Mouse (Mus musculus) C2C12 (cell line): ENCODE measurements around the gene Ccdc117.
"Not testable (repeated sequence)": the region's sequence is repeated elsewhere in the genome, so short reads cannot be mapped to it uniquely, and the experiment has no call there.

Source experiments
- CTCF ChIP-seq: IDR thresholded peaks from one replicate; pipeline ENCODE4 v1.5.1; 2011; ENCODE audit not compliant: control insufficient read depth, insufficient read depth, insufficient read length
- FOSL1 ChIP-seq: IDR thresholded peaks from one replicate; pipeline ENCODE4 v1.8.0; 2011; ENCODE audit warnings: mild to moderate bottlenecking, low read length; ENCODE audit not compliant: poor library complexity, insufficient read depth, severe bottlenecking
- MYOG ChIP-seq: IDR thresholded peaks from one replicate; pipeline ENCODE4 v1.6.1; 2011; ENCODE audit not compliant: control insufficient read depth, insufficient read length; ENCODE audit errors: extremely low read depth
- USF1 ChIP-seq: IDR thresholded peaks from one replicate; pipeline ENCODE4 v1.6.1; 2011; ENCODE audit warnings: low read depth, mild to moderate bottlenecking, control low read depth, moderate library complexity

DNA sequence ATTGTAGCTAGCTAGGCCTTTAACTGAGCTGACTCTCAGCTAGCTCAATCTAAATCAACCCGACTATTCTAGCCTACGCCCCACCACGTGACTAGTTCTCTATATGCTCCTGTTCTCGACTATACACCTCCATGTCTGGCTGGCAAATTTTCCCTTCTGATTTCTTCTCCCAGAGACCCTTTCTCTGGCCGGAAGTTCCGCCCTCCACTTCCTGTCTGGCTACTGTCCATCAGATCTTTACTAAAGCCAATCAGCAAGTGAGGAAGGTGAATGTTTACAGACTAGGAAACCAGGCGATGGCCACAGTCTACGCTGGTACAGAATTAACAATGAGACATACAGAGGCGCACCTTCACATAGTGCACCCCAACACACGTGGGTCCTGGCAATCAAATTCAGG is 52.6 kb downstream of the Ccdc117 start:
- TF ChIP-seq USF1, CTCF, MYOG, FOSL1: not testable (repeated sequence)
